Mouse (Mus musculus): ENCODE results near the gene Ccpg1. TPM values are rescaled to one million over a fixed set of nuclear protein-coding genes. Genes with fewer than 3 reads are reported as not detected.

Gene Ccpg1
- total RNA-seq, 2 experiments from 2014 or later: 135 to 140 TPM

- no peak for DNase-seq (ENCODE audit: low spot score in 2 of 2)
Observed at GRCm38 (mm10) chr9:72991420-72991819, 6.2 kb downstream of the Ccpg1 start.

- no peak for DNase-seq (ENCODE audit: low spot score in 2 of 2)
Observed at GRCm38 (mm10) chr9:72992576-72992975, 7.3 kb downstream of the Ccpg1 start.

GRCm38 (mm10) chr9:72996167-72996566 lies 10.9 kb downstream of the Ccpg1 start:
- DNase-seq (ENCODE audit: low spot score in 2 of 2): no peak

GRCm38 (mm10) chr9:72996806-72997205 lies 11.6 kb downstream of the Ccpg1 start:
- DNase-seq (ENCODE audit: low spot score in 2 of 2): no peak

GRCm38 (mm10) chr9:73000487-73000886 lies 15.3 kb downstream of the Ccpg1 start:
- DNase-seq (ENCODE audit: low spot score in 2 of 2): no peak

- no peak for DNase-seq (ENCODE audit: low spot score in 2 of 2)
Observed at GRCm38 (mm10) chr9:73001314-73002011, 16.2 kb downstream of the Ccpg1 start.

GRCm38 (mm10) chr9:73002177-73002576 lies 16.9 kb downstream of the Ccpg1 start:
- peak in 1 of 2 experiments; percentile 21 for DNase-seq (ENCODE audit: low spot score in 2 of 2)

- DNase-seq (ENCODE audit: low spot score in 2 of 2): no peak
Observed at GRCm38 (mm10) chr9:73004076-73004475, 18.8 kb downstream of the Ccpg1 start.

- no peak for DNase-seq (ENCODE audit: low spot score in 2 of 2)
Observed at GRCm38 (mm10) chr9:73005106-73005505, 19.9 kb downstream of the Ccpg1 start.

GRCm38 (mm10) chr9:73006175-73006574 lies 20.9 kb downstream of the Ccpg1 start:
- no peak for DNase-seq (ENCODE audit: low spot score in 2 of 2)

GRCm38 (mm10) chr9:73008384-73008783 lies 23.2 kb downstream of the Ccpg1 start:
- no peak for DNase-seq (ENCODE audit: low spot score in 2 of 2)

GRCm38 (mm10) chr9:73012629-73013028 lies 27.4 kb downstream of the Ccpg1 start:
- DNase-seq (ENCODE audit: low spot score in 2 of 2): no peak

- peak in 1 of 2 experiments; percentile 13 for DNase-seq (ENCODE audit: low spot score in 2 of 2)
Observed at GRCm38 (mm10) chr9:73014724-73015123, 29.5 kb downstream of the Ccpg1 start.

- no peak for DNase-seq (ENCODE audit: low spot score in 2 of 2)
Observed at GRCm38 (mm10) chr9:73019841-73020240, 34.6 kb downstream of the Ccpg1 start.

GRCm38 (mm10) chr9:73020566-73021097 lies 35.4 kb downstream of the Ccpg1 start:
- no peak for DNase-seq (ENCODE audit: low spot score in 2 of 2)

GRCm38 (mm10) chr9:73025818-73026636 lies 40.8 kb downstream of the Ccpg1 start:
- DNase-seq (ENCODE audit: low spot score in 2 of 2): peak in 1 of 2 experiments; percentile 17

- DNase-seq (ENCODE audit: low spot score in 2 of 2): no peak
Observed at GRCm38 (mm10) chr9:73030443-73030842, 45.2 kb downstream of the Ccpg1 start.

- no peak for DNase-seq (ENCODE audit: low spot score in 2 of 2)
Observed at GRCm38 (mm10) chr9:73031421-73031820, 46.2 kb downstream of the Ccpg1 start.

GRCm38 (mm10) chr9:73033406-73033805 lies 48.2 kb downstream of the Ccpg1 start:
- DNase-seq (ENCODE audit: low spot score in 2 of 2): no peak

GRCm38 (mm10) chr9:73039222-73039945 lies 54.2 kb downstream of the Ccpg1 start:
- DNase-seq (ENCODE audit: low spot score in 2 of 2): peak; percentile 90 to 93

GRCm38 (mm10) chr9:73040080-73040479 lies 54.9 kb downstream of the Ccpg1 start, which contains the start of gene Pigb:
Pigb (minus strand) TSS chr9:73040378.
- DNase-seq (ENCODE audit: low spot score in 2 of 2): no peak

All from layer of hippocampus, postnatal 14 days (tissue).